Mouse (Mus musculus) testis, postnatal 14 days (tissue): Measurements from ENCODE around the gene Myoc.
A peak's percentile ranks its signal among the peaks of the same experiment; 100 is the strongest.

Experiments used
- DNase-seq: peaks from one replicate; pipeline ENCODE4 v3.0.0; 2021; ENCODE audit warnings: low spot score

Myoc gene

DNA sequence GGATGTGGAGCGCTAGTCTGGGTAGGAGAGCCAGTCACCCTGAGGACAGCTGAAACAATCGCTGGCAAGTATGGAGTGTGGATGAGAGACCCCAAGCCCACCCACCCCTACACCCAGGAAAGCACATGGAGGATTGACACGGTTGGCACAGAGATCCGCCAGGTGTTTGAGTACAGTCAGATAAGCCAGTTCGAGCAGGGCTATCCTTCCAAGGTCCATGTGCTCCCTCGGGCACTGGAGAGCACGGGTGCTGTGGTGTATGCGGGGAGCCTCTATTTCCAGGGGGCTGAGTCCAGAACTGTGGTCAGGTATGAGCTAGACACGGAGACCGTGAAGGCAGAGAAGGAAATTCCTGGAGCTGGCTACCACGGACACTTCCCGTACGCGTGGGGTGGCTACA is 9.5 kb downstream of the Myoc start:
- no peak for DNase-seq

DNA sequence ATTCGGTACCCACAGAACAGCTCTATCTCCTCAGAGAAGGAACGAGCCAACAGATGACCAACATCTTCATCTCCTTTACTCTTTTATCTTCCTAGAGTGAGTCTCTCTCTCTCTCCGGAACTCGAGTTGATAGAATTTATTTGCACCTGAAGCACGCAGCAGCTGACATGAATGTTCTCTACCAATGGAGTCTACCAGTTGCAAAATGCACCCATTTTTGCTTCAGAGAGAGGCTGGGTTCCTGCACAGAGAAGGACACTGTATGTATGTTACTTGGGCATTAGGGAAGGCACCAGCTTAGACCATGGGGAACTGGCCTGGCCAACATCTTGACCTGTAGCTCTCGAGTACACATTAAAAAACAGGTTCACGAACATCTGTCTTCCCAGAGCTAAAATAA is 19.2 kb downstream of the Myoc start, which contains the start of gene Myocos:
Gene Myocos, minus strand, starts transcription at position 101 of the 400 bp plus-strand sequence.
- DNase-seq = no peak

DNA sequence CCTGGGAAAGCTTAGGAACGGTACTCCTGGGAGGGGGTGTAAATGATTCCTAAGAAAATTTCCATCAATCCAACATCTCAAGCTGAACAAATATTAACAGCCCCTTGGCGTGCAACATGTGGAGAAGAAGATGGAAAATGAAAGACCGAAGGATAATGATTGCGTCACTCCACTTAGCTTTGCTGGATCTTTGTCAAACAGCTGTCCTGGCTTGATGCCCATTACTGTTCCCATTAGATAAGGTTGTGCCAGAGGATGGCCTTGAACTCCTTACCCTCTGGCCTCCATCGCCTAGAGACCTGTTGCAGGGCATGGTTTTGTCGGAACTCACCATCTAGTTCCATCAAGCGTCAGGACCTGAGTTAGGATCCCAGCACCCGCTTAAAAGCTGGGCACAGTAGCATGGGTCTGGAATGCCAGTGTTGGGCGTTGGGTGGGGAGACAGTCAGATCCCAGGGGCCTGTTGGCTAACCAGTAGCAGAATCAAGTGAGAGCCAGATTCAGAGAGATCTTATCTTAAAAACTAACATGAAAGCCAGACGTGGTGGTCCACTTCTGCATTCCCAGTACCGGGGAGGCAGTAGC is 21.4 kb downstream of the Myoc start:
- no peak for DNase-seq

DNA sequence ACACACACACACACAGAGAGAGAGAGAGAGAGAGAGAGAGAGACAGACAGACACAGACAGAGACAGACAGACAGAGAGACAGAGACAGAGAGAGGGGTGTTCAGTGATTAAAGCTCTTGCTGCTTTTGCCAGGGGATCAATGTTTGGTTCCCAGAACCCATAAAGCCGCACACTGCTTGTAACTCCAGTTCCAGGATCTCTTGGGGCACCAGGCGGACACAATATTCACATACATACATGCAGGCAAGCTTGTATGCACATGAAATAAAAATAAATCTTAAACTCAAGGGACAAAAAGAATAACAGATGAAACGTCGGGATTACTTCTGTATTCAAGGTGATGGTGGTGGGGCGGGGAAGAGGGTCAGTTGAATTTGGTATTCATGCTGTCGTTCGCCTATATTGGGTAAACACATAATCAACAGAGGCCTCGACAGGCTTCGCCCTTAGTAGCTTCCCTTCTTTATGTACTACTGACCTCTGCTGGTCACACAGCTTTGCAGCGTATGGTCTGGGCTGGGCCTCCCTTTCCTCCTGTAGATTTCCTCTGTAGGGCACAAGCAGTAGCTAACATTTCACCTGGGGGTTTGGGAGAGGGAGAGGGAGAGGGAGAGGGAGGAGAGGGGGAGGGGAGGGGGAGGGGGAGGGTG is 26.0 kb downstream of the Myoc start:
- peak; percentile 52 for DNase-seq

DNA sequence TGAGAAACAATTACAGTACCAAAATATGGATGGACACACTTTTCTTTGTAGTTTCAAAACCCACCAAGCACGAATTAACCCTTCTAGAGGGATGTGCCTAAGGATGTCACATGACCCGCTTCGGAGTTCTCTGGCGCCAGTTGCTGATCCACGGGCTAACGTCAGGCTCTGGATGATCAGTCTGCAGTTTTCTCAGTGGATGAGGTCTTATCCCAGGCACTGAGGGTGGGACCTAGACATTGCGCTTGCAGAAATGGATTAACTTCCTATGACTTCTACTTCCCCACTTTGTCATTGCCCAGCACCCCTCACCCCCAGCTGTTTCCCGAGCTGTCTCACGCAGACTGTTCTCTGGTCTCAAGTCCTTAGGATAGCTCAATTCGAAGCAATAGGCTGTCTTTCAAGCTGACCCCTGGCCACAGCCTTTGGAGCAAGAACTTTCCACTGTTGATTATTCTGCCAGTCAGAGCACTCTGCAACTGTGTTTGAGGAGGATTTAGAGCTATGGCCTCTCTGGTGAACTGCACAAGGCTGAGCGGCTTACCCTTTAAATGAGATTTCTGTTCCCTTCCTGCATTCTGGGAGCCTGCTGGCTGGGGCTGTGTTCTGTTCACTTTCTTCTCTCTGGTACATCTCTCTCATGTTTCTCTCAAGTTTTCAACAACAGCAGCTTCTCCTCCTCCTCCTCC is 26.7 kb downstream of the Myoc start:
- no peak for DNase-seq

DNA sequence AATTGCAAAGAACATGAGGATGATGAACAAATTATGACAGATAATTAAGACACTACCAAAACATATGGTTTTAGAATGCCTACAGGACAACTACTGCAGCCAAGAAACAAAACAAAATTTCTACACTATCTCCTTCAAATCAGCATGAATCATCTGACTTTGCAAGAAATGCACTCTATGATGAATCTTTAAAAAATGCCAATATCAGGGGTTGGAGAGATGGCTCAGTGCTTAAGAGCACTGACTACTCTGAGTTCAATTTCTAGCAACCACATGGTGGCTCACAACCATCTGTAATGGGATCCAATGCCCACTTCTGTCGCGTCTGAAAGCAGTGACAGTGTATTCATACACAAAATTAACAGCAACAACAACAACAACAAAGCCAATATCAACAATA is 54.8 kb downstream of the Myoc start:
- DNase-seq = no peak

DNA sequence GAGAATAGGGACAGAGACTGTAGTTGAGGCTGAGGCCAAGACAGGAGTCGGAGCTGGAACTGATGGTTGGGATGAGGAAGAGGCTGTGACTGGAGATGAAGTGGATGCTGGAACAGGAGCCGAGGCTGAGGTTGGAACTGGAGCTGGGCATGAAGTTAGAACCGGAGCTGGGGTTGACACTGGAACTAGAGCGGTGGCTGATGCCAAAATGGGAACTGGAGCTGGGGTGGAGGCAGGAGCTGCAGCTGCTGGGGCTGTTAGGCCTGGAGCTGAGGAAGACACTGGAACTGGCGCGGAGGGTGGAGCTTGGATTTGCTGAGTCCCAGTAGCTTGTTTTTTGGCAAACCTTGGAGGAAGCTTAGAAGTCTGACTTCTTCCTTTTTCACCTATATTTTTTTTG is 58.9 kb downstream of the Myoc start:
- no peak for DNase-seq
